Mouse (Mus musculus) lung, postnatal 14 days (tissue): Measurements from ENCODE around the gene Treml4.
"Not testable (repeated sequence)": the region's sequence is repeated elsewhere in the genome, so short reads cannot be mapped to it uniquely, and the experiment has no call there.

Experiments
- DNase-seq: peaks from one replicate; pipeline ENCODE4 v3.0.0; 2021

The Treml4 gene

DNA sequence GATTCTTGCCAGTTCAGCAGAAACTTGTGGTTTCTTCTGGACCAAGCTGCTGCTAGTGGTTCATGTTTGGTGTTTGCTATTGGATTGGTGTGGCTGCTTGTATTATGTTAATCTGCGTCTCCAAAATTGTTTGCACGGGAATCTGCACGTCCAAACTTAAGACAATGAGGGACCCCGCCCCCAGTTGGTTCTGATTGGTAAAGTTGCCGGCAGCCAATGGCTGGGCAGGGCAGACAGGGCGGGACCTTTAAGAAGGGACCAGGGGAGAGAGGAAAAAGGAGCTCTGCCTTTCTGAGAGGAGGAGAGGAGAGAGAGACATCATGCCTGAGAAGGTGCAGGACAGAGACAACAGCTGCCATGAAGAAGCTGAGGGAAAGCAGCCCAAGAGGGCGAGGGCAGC, 11.6 kb downstream of the Treml4 start:
- no peak for DNase-seq

DNA sequence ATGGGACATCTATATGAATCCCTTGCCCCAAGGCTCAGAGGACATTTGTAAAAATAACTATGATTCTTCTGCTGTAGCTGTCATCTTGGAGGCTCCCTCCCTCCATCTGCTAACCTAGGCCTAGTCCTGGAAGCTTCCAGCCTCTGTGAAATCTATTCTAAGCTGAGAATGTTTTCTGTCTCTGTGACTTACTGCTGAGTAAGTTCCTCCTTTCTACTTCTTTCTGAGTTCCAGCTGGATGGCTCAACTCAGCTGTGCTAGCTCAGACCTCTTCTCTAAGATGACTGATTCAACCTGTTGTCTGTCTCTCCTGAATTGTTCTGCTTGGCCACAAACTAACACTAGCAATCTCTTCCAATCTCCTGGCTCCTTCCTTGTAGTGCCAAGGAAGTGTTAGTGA, 14.3 kb downstream of the Treml4 start:
- no peak for DNase-seq

DNA sequence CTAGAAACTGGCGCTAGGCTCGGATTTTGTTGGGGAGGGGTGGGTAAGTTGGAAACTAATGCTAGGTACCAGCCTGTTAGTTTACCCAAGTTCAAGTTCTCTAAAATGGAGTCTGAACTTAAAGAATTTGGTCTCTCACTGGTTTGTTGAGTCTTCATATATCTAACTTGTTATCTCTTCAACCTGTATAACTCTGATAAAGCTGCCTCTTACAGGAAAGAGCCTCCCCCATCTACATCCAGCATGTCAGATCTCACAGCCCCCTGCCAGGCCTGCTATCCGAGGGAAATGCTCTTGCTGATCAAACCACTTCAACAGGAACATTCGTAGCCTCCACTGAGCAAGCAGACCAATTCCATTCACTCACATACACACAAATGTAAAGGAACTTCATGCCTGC, 14.9 kb downstream of the Treml4 start:
- DNase-seq: no peak

DNA sequence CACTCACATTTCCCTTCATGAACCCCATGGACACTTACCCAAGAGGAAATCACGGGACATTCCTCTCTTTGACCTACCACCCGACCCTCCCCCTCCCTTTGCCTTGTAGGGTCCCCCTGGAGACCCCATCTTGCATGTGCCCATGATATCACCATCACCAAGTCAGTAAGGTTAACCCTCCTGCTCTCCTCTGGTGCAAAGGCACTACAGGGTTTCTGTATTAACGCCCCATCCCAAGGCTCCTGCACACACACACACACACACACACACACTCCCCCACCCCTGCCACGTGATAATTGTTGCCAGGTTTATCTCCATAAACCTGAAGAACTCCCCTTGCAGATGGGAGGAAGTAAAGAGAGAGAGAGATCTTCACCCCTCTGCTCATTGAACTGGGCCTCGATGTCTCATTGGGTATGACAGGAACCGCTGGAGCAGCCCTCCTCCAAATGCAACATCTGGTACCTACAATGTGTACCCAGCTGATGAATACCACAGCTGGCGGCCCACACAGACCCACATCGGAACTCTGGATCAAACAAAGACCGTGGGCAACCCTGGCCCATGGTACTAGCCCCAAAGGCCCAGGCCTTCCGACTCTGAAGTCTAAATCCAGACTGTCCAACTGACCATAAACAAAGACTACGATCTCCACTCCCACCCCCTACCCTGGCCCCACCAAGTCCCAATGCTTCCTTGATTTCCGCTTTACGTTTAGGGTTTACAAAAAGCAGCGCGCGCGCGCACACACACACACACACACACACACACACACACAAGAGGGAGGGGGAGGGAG, 17.0 kb downstream of the Treml4 start:
- no peak for DNase-seq

DNA sequence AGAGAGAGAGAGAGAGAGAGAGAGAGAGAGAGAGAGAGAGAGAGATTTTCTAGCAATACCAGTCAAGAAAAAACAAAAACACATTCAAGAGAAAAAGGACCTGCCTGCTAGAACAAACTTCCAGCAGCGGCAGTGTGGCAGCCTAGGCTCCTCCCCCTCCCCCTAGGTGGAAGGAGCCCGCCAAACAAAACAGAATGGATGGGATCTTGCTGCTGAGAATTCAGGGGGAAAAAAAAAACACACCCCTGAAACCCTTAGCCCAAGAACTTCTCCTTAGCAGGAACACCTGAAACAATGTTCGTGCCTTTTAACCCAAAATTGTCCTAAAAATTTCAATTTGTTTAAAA, 17.6 kb downstream of the Treml4 start:
- DNase-seq: no peak

DNA sequence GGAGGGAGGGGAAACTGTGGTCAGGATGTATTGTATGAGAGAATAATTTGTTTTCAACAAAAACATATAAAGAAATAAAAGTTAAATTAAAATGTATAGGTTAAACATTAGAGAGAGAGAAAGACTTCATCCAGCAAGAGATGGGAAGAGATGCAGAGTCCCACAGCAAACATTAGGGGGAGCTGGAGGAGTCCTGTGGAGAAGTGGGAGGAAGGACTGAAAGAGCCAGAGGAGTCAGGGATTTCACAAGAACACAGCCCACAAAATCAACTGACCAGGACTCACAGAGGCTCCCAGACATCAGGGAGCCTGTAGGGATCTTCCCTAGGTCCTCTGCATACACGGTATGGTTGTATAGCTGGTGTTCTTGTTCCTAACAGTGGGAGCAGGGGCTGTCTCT, 22.7 kb downstream of the Treml4 start:
- no peak for DNase-seq

DNA sequence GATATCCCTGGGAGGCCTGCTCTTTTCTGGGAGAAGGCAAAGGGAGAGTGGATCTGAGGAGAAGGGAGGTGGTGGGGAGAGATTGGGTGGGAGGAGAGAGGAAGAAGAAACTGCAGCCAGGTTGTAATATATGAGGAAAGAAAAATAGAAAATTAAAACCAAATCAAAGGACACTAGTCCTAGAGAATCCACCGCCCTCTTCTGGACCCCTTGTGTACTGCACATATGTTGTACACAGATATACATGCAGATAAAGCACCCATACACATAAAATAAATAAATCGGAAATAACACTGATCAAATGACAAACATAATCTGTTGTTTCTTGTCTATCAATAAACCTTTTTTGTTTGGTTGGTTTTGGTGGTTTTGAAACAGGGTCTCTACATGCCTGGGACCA, 23.2 kb downstream of the Treml4 start:
- no peak for DNase-seq

DNA sequence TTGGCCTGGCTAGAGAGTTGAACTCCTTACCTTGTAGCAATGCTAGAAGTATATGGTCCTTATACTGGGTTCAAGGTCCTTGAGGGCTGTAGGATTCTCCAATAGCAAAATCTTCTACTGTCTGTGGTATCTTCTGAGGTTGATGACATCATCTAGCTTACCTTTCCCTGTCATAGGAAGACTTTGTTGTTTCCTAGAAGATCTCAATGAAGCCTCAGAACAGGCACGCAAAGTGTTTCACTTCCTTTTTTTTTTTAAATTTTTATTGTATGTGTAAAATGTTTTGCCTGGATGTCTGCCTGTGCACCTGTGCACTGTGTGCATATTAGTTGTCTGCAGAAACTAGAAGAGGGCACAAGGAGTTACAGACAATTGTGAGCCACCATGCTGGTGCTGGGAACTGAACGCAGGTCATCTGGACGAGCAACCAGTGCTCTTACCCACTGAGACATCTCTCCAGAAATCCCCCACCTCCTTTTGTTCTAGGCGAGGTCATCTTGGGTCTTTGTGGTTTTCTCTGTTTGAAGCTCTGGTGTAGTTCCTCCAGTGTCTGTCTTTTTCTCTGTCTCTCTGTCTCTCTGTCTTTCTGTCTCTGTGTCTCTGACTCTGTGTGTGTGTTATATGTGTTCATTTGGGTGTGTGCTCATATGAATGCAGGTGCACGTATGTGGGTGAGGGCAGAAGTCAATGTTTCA, 29.6 kb downstream of the Treml4 start:
- DNase-seq: no peak

DNA sequence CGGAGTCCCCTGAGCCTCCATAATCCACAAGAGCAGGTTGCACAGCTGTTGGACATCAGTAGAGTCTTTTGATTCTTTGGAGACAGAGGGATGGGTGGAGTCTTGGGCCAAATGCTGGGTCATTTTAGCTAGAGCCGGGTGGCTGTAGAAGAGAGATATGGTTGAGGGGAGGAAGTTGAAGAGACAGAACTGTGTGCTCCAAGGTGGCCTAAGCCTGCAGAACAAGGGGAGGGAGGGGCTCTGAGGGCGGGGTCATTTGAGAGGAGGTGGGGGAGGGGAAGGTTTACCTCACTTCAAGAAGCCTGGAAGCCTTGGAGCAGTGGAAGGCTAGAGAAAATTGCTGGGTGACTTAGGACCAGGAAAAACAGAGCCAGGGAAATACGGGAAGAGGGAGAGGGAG, 35.1 kb downstream of the Treml4 start, which contains the start of gene Treml2:
Treml2 (plus strand) TSS at position 296 of the 400 bp plus-strand sequence.
- no peak for DNase-seq

DNA sequence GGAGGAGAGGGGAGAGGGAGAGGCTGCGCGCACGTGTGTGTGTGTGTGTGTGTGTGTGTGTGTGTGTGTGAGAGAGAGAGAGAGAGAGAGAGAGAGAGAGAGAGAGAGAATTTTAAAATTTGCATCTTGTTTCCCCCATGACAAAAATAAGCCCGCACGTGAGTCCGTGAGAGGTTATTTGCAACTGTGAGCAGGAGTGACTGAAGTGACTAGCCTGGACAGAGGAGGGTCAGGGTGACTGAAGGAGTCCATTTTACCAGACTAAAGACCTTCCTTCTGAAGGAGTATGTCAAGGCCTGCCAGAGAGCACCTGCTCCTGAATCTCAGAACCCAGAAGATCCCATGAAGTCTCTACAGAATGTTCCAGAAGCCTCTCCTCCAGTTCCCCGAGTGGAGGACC, 35.7 kb downstream of the Treml4 start:
- no peak for DNase-seq

DNA sequence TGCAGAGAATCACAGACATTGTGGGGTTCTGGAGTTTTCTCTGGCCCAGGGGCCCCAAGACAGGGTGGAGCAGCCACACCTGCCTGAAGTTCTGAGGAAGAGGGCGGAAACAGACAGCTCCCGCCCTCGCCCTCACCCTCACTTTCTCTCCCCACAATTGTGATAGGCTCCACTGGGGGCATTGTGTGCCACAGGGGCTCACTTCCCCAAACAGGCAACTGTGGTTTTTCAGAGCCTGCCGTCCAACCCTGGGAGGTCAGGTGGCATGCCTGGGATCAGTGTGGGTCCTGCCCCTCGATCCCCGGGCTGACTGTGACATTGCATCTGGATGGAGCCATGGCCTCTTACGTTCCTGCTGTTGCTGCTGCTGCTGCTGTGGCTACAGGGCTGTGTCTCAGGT, 36.1 kb downstream of the Treml4 start:
- peak; percentile 8 for DNase-seq

DNA sequence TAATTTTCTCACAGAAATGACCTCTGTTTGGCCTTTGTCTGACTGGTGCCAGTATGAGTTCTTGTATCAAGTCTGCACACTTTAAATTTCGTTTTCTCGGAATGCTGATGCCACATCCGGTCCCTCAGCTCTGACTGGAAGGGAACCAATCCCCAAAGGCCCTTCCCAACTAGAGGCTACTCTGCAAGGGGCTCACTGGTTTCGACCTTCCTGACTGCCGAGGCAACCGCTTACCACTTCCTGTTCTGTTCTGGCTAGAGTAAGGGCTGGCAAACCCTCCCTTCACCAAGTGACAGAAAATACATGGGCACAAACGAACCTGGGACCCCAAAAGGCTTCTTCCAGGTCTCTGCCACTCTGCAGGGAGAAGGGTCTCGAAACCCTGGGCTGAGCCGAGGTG, 36.8 kb downstream of the Treml4 start:
- DNase-seq: no peak

DNA sequence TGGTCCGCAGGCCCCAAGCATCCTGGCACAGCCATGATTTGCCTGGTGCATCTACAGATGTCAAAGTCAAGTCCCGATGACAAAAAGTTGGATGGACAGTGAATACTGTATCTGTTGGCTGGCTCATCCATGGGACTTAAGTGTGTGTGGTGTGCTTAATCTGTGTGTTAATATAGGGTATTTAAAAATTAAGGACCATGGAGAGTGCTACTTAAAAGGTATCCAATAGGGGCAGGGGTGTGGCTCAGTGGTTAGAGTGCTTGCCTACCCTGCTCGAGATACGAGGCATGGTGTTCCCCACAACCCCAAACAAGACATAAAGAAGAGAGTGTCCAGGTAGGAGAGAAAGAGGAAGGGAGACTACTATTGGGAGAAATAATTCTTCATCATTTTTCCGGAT, 37.7 kb downstream of the Treml4 start:
- DNase-seq: no peak

DNA sequence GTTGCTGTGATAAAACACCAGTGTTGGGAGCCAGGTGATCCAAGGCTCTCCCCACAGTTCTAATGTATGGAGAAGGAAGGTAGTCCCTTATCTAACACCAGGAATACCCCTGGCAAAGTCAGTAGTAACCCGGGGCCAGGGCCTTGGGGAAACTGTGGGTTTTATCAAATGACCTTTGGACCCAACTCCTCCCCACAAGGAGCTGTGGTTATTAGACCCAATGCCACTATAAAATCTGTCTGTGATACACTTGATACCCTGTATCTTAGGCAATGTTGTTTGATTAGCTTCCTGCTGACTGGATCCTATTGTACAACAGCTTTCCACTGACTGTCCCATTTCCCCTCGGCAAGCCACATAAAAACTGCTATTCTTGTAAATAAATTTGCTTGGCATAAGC, 48.0 kb downstream of the Treml4 start:
- DNase-seq: no peak

DNA sequence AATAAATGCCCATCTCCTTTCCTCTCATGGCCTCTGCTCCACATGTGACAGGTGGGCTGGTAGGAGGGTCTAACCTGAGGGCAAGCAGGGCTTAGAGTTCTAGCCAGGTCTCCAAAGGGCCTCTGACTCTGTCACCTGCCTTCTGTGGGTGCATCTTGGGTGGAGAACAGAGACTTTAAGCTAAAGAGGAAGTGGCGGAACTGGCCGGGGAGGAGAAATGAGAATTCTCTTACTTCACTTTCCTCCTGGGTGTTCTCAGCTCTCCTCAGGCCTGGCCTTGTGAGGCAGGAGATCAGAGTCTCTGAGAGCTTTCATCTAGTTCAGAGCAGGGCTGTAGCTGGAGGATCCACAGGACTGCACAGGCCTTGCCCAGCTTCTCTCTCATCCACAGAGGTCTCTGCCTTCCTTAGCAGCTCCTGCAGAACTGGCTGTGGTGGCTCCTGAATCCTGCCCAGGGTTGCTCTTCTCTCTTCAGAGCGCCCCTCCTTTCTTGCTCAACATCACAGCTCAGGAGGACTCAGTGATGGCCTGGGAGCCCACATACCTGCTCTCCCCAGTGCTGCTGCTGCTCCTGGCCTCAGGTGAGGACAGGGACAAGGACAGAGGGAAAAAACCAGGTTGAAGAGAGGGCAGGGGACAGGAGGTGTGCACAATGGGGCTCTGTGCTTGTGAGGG, 51.9 kb downstream of the Treml4 start, which contains the start of gene B430306N03Rik:
B430306N03Rik (plus strand) TSS at position 237 of the 675 bp plus-strand sequence.
- DNase-seq: not testable (repeated sequence)

DNA sequence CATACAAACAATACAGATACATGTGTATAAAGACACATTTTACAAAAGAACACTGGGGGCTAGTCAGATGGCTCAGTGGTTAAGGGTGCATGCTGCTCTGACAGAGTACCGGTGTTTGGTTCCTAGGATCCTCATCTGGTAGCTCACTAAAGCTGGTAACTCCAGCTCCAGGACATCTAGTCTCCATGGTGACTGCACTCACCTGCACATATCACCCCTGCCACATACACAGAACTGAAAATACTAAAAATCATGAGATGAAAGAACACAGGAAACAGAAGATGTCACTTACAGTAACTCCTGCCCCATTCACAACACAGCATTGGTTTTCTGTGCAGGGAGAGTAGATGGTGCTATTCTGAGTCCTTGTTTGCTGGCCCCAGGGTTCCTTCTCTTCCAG, 54.6 kb downstream of the Treml4 start:
- no peak for DNase-seq

DNA sequence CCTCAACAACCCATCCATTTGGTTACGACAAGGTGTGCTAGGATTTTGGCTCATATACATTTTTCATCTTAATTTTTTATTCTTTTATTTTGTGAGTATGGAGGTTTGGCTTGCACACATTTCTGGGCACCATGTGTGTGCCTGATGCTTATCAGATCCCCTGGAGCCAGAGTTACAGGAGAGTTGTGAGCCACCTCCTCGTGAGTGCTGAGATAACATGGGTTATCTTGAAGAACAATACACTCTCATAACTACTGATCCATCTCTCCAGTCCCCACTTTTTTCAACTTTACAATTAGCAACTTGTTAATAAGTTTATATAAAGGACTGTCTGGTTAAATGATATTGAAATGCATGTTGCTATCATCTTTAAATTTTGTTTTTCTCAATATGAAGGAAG, 57.2 kb downstream of the Treml4 start:
- DNase-seq: no peak

DNA sequence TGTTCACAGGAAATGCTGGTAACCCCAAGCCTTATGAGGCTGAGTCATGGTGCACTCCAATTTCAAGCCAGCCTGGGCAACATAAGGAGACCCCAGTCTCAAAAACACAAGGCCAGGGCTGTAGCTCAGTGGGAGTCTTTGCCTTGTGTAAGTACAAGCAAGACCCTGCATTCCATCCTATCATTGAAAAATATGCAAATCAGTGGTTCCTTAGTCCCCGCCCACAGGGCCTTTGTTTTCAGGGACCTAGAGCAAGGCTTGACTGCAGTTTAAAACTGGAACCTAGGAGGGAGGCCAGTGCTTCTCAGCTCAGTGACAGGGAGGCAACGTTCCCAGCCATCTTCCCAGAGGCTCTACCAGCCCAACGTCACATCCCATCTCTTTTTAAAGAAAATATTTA, 59.1 kb downstream of the Treml4 start:
- no peak for DNase-seq

DNA sequence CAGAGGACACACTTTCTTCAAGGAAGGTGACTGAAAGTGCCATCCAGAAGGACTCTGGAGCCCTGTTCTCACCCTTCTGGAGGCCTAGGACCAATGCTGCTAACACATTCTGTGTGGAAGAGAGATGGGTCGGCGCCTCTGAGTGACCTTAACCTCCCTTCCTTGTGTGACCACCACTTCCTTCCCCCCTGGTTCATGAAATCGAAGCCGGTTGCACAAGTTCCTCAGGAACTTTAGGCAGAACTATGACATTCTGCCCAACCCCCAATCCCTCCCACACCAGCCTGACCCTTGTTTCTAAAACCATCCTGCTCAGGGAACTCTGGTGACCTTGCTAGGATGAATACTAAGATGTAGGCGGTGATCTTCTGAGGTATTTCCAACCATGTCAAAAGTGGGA, 60.2 kb downstream of the Treml4 start:
- peak; percentile 25 for DNase-seq
